Mouse (Mus musculus): ENCODE measurements at regions not wholly inside any gene's neighbourhood (a gene's known extent, or its start where the extent isn't known, plus 50 kb on each side); places are given as distances from the start of the nearest gene placed in this dataset.

- no peaks in the 10 kb centered on the region for H3K36me3 ChIP-seq (ENCODE audit: control insufficient read depth, insufficient read depth, low read length)
- H3K27me3 ChIP-seq (ENCODE audit: control insufficient read depth, insufficient read depth, low read length), result no peaks in the 10 kb centered on the region
- DNase-seq (ENCODE audit: low spot score), result no peak
- H3K27ac ChIP-seq (replicated peaks; ENCODE audit: low read depth, low read length), result peak overlapping the region; percentile 87
- peak overlapping the region; percentile 35 for H3K4me3 ChIP-seq (replicated peaks; ENCODE audit: low read length)
- 6% methylated on average over 38 of the region's 38 CpGs for WGBS
- peak overlapping the region; percentile 60 for H3K4me2 ChIP-seq (replicated peaks; ENCODE audit: low read depth, low read length, severe bottlenecking)
- ATAC-seq (ENCODE audit: low FRiP score, low read depth), result no peak
- no peaks in the 10 kb centered on the region for H3K9me3 ChIP-seq (ENCODE audit: control insufficient read depth, low read length)
- H3K9ac ChIP-seq (ENCODE audit: low read depth, low read length, severe bottlenecking), result peak overlapping the region; percentile 60
- peaks cover 33% of the 10 kb centered on the region for H3K4me1 ChIP-seq (ENCODE audit: control insufficient read depth, insufficient read depth, low read length)
- TF ChIP-seq POLR2A (IDR thresholded peaks at IDR 0.05; ENCODE audit: borderline replicate concordance, extremely low read depth, insufficient read depth, insufficient read length), result no peak
Measured at GRCm38 (mm10) chr6:51168775-51169695, 263.4 kb upstream of the Nfe2l3 start.

GRCm38 (mm10) chr6:51169971-51170411, 262.5 kb upstream of the Nfe2l3 start:
- Histone ChIP-seq H3K27ac (replicated peaks; ENCODE audit: low read depth, low read length) (peak overlapping the region; percentile 87), H3K4me3 (replicated peaks; ENCODE audit: low read length) (peak overlapping the region; percentile 31), H3K4me1 (ENCODE audit: control insufficient read depth, insufficient read depth, low read length) (peaks cover 40% of the 10 kb centered on the region), H3K27me3 (ENCODE audit: control insufficient read depth, insufficient read depth, low read length) (peaks cover 7% of the 10 kb centered on the region), H3K9ac (ENCODE audit: low read depth, low read length, severe bottlenecking) (peak overlapping the region; percentile 47), H3K36me3 (ENCODE audit: control insufficient read depth, insufficient read depth, low read length) (no peaks in the 10 kb centered on the region), H3K9me3 (ENCODE audit: control insufficient read depth, low read length) (no peaks in the 10 kb centered on the region), H3K4me2 (replicated peaks; ENCODE audit: low read depth, low read length, severe bottlenecking) (peak overlapping the region; percentile 60)
- DNase-seq (ENCODE audit: low spot score) (no peak), ATAC-seq (ENCODE audit: low FRiP score, low read depth) (no peak)
- 2% methylated on average over 22 of the region's 22 CpGs for WGBS
- TF ChIP-seq POLR2A (IDR thresholded peaks at IDR 0.05; ENCODE audit: borderline replicate concordance, extremely low read depth, insufficient read depth, insufficient read length), result no peak

- no peaks in the 10 kb centered on the region for H3K36me3 ChIP-seq (ENCODE audit: control insufficient read depth, insufficient read depth, low read length)
- H3K9ac ChIP-seq (ENCODE audit: low read depth, low read length, severe bottlenecking), result peak overlapping the region; percentile 47
- H3K4me1 ChIP-seq (ENCODE audit: control insufficient read depth, insufficient read depth, low read length), result peaks cover 42% of the 10 kb centered on the region
- peak; percentile 30; the same call in 1 of the 2 replicates for ATAC-seq (ENCODE audit: low FRiP score, low read depth)
- H3K4me3 ChIP-seq (replicated peaks; ENCODE audit: low read length), result peak overlapping the region; percentile 31
- peaks cover 8% of the 10 kb centered on the region for H3K27me3 ChIP-seq (ENCODE audit: control insufficient read depth, insufficient read depth, low read length)
- H3K9me3 ChIP-seq (ENCODE audit: control insufficient read depth, low read length), result no peaks in the 10 kb centered on the region
- peak overlapping the region; percentile 60 for H3K4me2 ChIP-seq (replicated peaks; ENCODE audit: low read depth, low read length, severe bottlenecking)
- WGBS, result under 1% methylated on average over 11 of the region's 11 CpGs
- TF ChIP-seq POLR2A (IDR thresholded peaks at IDR 0.05; ENCODE audit: borderline replicate concordance, extremely low read depth, insufficient read depth, insufficient read length), result no peak
- H3K27ac ChIP-seq (replicated peaks; ENCODE audit: low read depth, low read length), result peak overlapping the region; percentile 87
- DNase-seq (ENCODE audit: low spot score), result peak; percentile 90
Measured at GRCm38 (mm10) chr6:51170414-51170813, 262.1 kb upstream of the Nfe2l3 start.

GRCm38 (mm10) chr6:51170871-51171270, 261.6 kb upstream of the Nfe2l3 start:
- ATAC-seq (ENCODE audit: low FRiP score, low read depth) (peak; percentile 80), DNase-seq (ENCODE audit: low spot score) (peak; percentile 99)
- Histone ChIP-seq H3K27ac (replicated peaks; ENCODE audit: low read depth, low read length) (peak overlapping the region; percentile 87), H3K4me2 (replicated peaks; ENCODE audit: low read depth, low read length, severe bottlenecking) (peak overlapping the region; percentile 60; the same call in 1 of the 2 replicates), H3K36me3 (ENCODE audit: control insufficient read depth, insufficient read depth, low read length) (no peaks in the 10 kb centered on the region), H3K27me3 (ENCODE audit: control insufficient read depth, insufficient read depth, low read length) (peaks cover 8% of the 10 kb centered on the region), H3K4me3 (replicated peaks; ENCODE audit: low read length) (no peak overlapping the region), H3K9ac (ENCODE audit: low read depth, low read length, severe bottlenecking) (no peak overlapping the region), H3K9me3 (ENCODE audit: control insufficient read depth, low read length) (no peaks in the 10 kb centered on the region), H3K4me1 (ENCODE audit: control insufficient read depth, insufficient read depth, low read length) (peaks cover 42% of the 10 kb centered on the region)
- TF ChIP-seq POLR2A (IDR thresholded peaks at IDR 0.05; ENCODE audit: borderline replicate concordance, extremely low read depth, insufficient read depth, insufficient read length), result peak; percentile 98; the same call in 1 of the 2 replicates
- WGBS, result under 1% methylated on average over 11 of the region's 11 CpGs

GRCm38 (mm10) chr6:51171761-51172160, 260.7 kb upstream of the Nfe2l3 start:
- DNase-seq (ENCODE audit: low spot score) (peak; percentile 81), ATAC-seq (ENCODE audit: low FRiP score, low read depth) (no peak)
- no peaks in the 10 kb centered on the region for H3K36me3 ChIP-seq (ENCODE audit: control insufficient read depth, insufficient read depth, low read length)
- H3K9ac ChIP-seq (ENCODE audit: low read depth, low read length, severe bottlenecking), result peak overlapping the region; percentile 67
- H3K4me1 ChIP-seq (ENCODE audit: control insufficient read depth, insufficient read depth, low read length), result peaks cover 42% of the 10 kb centered on the region
- no peaks in the 10 kb centered on the region for H3K9me3 ChIP-seq (ENCODE audit: control insufficient read depth, low read length)
- WGBS, result 1% methylated on average over 22 of the region's 22 CpGs
- H3K4me2 ChIP-seq (replicated peaks; ENCODE audit: low read depth, low read length, severe bottlenecking), result peak overlapping the region; percentile 84
- peaks cover 14% of the 10 kb centered on the region for H3K27me3 ChIP-seq (ENCODE audit: control insufficient read depth, insufficient read depth, low read length)
- peak overlapping the region; percentile 32 for H3K4me3 ChIP-seq (replicated peaks; ENCODE audit: low read length)
- 0 out of 2 replicates have a peak, but pooled peaks have one; percentile 26 for TF ChIP-seq POLR2A (IDR thresholded peaks at IDR 0.05; ENCODE audit: borderline replicate concordance, extremely low read depth, insufficient read depth, insufficient read length)
- H3K27ac ChIP-seq (replicated peaks; ENCODE audit: low read depth, low read length), result peak overlapping the region; percentile 94

Measured in limb, embryonic 14.5 days (tissue).